Mouse (Mus musculus) c-Kit-positive CD71-negative TER-119-negative erythroid progenitor cells, embryonic 14.5 days (primary cell): ENCODE measurements around the gene Dynlt1b.
"Not testable (repeated sequence)": the region's sequence is repeated elsewhere in the genome, so short reads cannot be mapped to it uniquely, and the experiment has no call there.

ENCODE experiments used
- DNase-seq: peaks from one replicate; pipeline ENCODE4 v3.0.0-alpha.2; 2013; ENCODE audit warnings: low read depth

Gene Dynlt1b

DNA sequence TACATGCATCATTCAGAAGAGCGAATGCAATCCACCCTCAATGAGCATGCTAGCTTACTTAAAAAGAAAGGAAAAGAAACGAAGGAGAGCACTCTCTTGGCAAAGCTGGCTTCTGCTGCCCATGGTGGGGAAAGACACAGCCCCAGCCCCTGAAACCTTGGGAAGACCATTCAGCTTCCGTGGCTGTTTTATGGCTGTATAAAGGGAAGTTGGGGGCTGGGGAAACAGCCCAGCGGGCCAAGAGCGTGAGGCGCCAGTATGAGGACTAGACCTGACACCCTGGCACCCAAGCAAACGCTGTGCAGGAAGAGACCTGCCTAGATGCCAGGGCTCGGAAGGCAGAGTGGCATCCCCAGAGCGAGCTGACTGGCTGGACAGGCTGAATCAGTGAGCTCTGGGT, 35.8 kb downstream of the Dynlt1b start:
- DNase-seq, result not testable (repeated sequence)

- DNase-seq, result not testable (repeated sequence)
Observed at GRCm38 (mm10) chr17:6467638-6468461, 37.9 kb downstream of the Dynlt1b start.

DNA sequence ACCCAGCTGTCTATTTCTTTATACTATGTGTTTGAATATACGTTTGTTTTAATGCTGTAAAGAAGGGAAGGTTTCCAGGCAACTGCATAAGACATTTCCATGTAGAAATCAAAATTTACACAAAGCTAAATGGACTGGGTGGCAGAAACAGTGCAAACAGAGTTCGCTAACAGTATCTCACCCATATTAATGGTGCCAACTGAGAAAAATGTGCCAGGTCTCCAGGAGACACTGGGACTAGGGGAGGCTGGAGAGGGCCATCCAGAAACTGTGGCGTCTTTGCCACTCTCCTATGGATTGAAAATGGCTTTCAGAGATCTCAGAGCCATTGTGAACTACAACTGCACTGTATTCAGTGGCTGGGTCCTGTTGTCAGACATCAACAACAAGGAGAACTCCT, 40.1 kb downstream of the Dynlt1b start:
- not testable (repeated sequence) for DNase-seq

DNA sequence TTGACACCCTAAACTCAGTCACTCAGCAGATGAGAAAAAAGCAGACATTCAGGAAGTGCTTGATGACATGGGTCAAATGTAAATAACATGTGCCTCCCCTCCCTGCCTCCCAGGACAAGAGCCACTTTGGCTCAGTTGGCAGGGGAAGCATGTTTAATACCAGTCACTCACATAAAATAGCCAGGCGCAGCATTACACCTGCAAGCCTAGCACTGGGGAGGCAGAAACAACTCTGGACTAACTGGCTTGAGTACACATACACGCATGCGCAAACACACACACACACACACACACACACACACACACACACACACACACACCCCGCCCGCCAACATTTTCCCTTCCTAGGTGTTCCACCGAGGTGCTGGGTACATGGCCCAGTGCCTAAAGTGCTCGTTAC, 40.8 kb downstream of the Dynlt1b start:
- DNase-seq, result not testable (repeated sequence)

DNA sequence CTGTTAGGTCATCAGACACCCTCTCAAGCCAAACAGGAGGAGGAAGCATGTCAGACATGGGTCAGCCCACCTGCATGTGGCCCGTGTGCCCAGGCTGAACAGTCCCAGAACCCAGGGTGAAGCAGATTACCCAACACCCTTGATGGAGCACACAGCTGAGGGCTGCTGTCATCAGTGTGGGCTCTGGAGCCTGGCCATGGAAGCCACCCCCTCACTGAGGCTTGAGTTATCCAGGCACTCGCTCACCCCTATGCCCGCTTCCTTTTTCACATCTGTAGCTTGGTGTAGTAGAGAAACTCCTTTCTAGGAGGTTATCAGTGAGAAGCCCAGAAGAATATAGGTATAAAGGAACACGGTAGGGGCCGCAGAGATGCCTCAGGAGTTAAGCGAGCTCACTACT, 45.4 kb downstream of the Dynlt1b start:
- DNase-seq, result not testable (repeated sequence)

- DNase-seq, result not testable (repeated sequence)
Observed at GRCm38 (mm10) chr17:6475913-6476312, 46.0 kb downstream of the Dynlt1b start.

- DNase-seq, result not testable (repeated sequence)
Observed at GRCm38 (mm10) chr17:6476495-6476947, 46.6 kb downstream of the Dynlt1b start.

- DNase-seq, result not testable (repeated sequence)
Observed at GRCm38 (mm10) chr17:6477026-6477425, 47.1 kb downstream of the Dynlt1b start.

- DNase-seq, result not testable (repeated sequence)
Observed at GRCm38 (mm10) chr17:6480855-6481589, 51.1 kb downstream of the Dynlt1b start.

GRCm38 (mm10) chr17:6481590-6481963, 51.7 kb downstream of the Dynlt1b start:
- DNase-seq, result not testable (repeated sequence)

DNA sequence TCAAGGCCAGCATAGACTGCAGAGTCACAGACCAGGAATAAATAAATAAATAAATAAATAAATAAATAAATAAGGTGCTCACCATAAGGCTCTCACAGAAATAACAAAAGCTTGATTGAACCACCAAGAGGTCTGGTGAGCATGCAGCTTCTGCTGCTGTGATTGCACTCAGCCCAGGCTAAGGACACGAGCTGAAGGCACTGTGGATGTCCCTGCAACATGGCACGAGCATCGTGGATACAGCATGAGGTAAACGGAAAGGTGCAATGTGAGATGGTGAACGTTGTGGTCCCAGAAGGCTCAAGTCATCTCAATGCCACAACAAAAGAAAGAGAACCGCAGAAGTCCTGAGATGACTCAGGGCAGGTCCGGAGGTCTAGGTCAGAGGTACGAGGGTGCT, 52.3 kb downstream of the Dynlt1b start:
- not testable (repeated sequence) for DNase-seq
